10 mouse cellular contexts compared by ENCODE assay signal in genomic region chr14:47177846-47178414, GRCm38 (mm10). TPM values are rescaled to one million over a fixed set of nuclear protein-coding genes. Genes with fewer than 3 reads are reported as not detected.
DNase-seq lines count a peak whose midpoint lies in the region; ATAC-seq lines count a peak whose summit lies in the region.
"Had no signal": no experiment of that assay in that cellular context is flagged by ENCODE, and none has a peak within 500 bp of the region (broad histone marks: within the 10 kb centered on the region; RNA-seq: fewer than 3 reads in every experiment).

No protein-coding gene starts in this region.

- peaks cover 13% of the 10 kb centered on the region for H3K4me1 ChIP-seq in heart, embryonic 15.5 days (replicated peaks)
- H3K4me1 ChIP-seq in megakaryocyte, embryonic 14.5 days, result peaks cover 13% of the 10 kb centered on the region
- H3K4me1 ChIP-seq: neural tube, embryonic 12.5 days had no signal

- H3K9me3 ChIP-seq in heart, embryonic 15.5 days (replicated peaks), result no peaks in the 10 kb centered on the region
- peaks cover 7% of the 10 kb centered on the region for H3K9me3 ChIP-seq in megakaryocyte, embryonic 14.5 days
- H3K9me3 ChIP-seq: neural tube, embryonic 12.5 days had no signal

- no peaks in the 10 kb centered on the region for H3K27me3 ChIP-seq in heart, embryonic 15.5 days
- no peaks in the 10 kb centered on the region for H3K27me3 ChIP-seq in megakaryocyte, embryonic 14.5 days (replicated peaks)
- H3K27me3 ChIP-seq: neural tube, embryonic 12.5 days had no signal

- H3K9ac ChIP-seq in heart, embryonic 15.5 days, result no peak overlapping the region
- H3K9ac ChIP-seq: neural tube, embryonic 12.5 days had no signal

- no peak overlapping the region for H3K4me3 ChIP-seq in heart, embryonic 15.5 days
- peak overlapping the region; percentile 79 for H3K4me3 ChIP-seq in megakaryocyte, embryonic 14.5 days (replicated peaks)
- H3K4me3 ChIP-seq: erythroblast, embryonic 14.5 days; neural tube, embryonic 12.5 days had no signal

- ATAC-seq in cerebellum, adult (ENCODE audit: insufficient number of reproducible peaks, low FRiP score, low TSS enrichment), result peak; percentile 66
- ATAC-seq in heart, embryonic 15.5 days (replicated peaks; ENCODE audit: insufficient number of reproducible peaks, insufficient read depth, low FRiP score, low read depth), result no peak

- 50% methylated on average over 13 of the region's 13 CpGs for WGBS in heart, embryonic 15.5 days

- H3K27ac ChIP-seq in heart, embryonic 15.5 days, result no peak overlapping the region
- H3K27ac ChIP-seq: neural tube, embryonic 12.5 days had no signal

- no peaks in the 10 kb centered on the region for H3K36me3 ChIP-seq in heart, embryonic 15.5 days
- no peaks in the 10 kb centered on the region for H3K36me3 ChIP-seq in megakaryocyte, embryonic 14.5 days (replicated peaks; ENCODE audit: low read length)
- H3K36me3 ChIP-seq: neural tube, embryonic 12.5 days had no signal

- 0 out of 2 replicates have a peak overlapping the region, but pooled peaks have one; percentile 5 for H3K4me2 ChIP-seq in heart, embryonic 15.5 days
- H3K4me2 ChIP-seq: neural tube, embryonic 12.5 days had no signal

- DNase-seq in cerebellum, adult 8-10 months, result no peak
- DNase-seq in 3134 (ENCODE audit: extremely low read depth, insufficient read length, low spot score), result peak; percentile 62
- peak; percentile 50 for DNase-seq in embryo, embryonic 11 days
- DNase-seq in layer of hippocampus, postnatal 14 days (ENCODE audit: low spot score in 2 of 2), result peak; percentile 15 to 22
- no peak for DNase-seq in thymus, postnatal 0 days (ENCODE audit: low spot score)

RNA-seq across cellular contexts. Expression of gene Gch1, which starts 11.3 kb away (rescaled TPM):
- polyA plus RNA-seq in heart, embryonic 15.5 days (2015; fragmentation: Nextera tagmentation; extraction: Ambion mirVana), result 5.3 and 6.9 TPM in 2 replicates
- total RNA-seq in layer of hippocampus, postnatal 14 days (2021), result 1 to 10 TPM; 1.3 to 2.1 TPM
- 3.1 TPM in 1 of 2 replicates, not detected in the other for polyA plus RNA-seq in megakaryocyte, embryonic 14.5 days (2012; ENCODE audit: insufficient read depth, low replicate concordance)
- polyA plus RNA-seq in thymus, postnatal 0 days (2015; fragmentation: Nextera tagmentation; extraction: Ambion mirVana), result 16.1 and 16.6 TPM in 2 replicates

Comparison
In these comparisons a context has a peak if more than half of its experiments do, and no peak if none do; other contexts are left out.
1. DNase-seq: peak in 3134 (single experiment), embryo, embryonic 11 days (single experiment) and layer of hippocampus, postnatal 14 days (2 of 2); none in cerebellum, adult 8-10 months (single experiment) and thymus, postnatal 0 days (single experiment).